Mouse (Mus musculus): Measurements from ENCODE around the gene Gm21748.
"Not testable (repeated sequence)": the region's sequence is repeated elsewhere in the genome, so short reads cannot be mapped to it uniquely, and the experiment has no call there.

The Gm21748 gene

DNA sequence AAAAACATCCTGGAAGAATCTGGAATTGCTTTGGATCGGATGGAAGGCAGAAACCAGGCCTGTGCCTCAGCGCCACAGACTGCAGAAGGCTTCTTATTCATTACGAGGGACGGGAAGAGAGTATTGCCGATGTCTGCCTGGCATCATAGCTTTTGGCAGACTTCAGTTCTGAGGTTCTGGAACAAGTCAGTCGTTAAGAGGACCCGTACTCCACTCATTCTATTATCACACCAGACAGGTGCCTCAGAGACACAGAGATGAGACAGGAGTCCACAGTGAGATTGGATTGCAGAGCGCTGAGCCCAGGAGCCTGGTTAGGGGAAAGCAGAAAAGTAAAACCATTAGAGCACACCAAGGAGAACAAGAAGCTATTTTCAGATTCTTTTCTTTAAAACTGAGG, at the start of gene Gm21748:
Gene Gm21748, minus strand, starts transcription at position 101 of the 400 bp plus-strand sequence.
- not testable (repeated sequence) for DNase-seq (ENCODE audit: low read depth, low spot score)
